Mouse (Mus musculus) C2C12 (cell line): ENCODE measurements around the gene Rasgef1b.

ENCODE experiments used
- CEBPB ChIP-seq: IDR thresholded peaks from one replicate; pipeline ENCODE4 v1.6.1; 2011; ENCODE audit warnings: low read depth, mild to moderate bottlenecking, control low read depth, moderate library complexity
- CTCF ChIP-seq: IDR thresholded peaks from one replicate; pipeline ENCODE4 v1.5.1; 2011; ENCODE audit not compliant: control insufficient read depth, insufficient read depth, insufficient read length
- MAX ChIP-seq: IDR thresholded peaks from one replicate; pipeline ENCODE4 v1.6.1; 2011; ENCODE audit warnings: mild to moderate bottlenecking, control low read depth
- MYOD1 ChIP-seq: IDR thresholded peaks from one replicate; pipeline ENCODE4 v1.6.1; 2011; ENCODE audit warnings: low read depth; ENCODE audit not compliant: control insufficient read depth, insufficient read length
- MYOG ChIP-seq: IDR thresholded peaks from one replicate; pipeline ENCODE4 v1.6.1; 2011; ENCODE audit not compliant: control insufficient read depth, insufficient read length; ENCODE audit errors: extremely low read depth
- USF1 ChIP-seq: IDR thresholded peaks from one replicate; pipeline ENCODE4 v1.6.1; 2011; ENCODE audit warnings: low read depth, mild to moderate bottlenecking, control low read depth, moderate library complexity

DNA sequence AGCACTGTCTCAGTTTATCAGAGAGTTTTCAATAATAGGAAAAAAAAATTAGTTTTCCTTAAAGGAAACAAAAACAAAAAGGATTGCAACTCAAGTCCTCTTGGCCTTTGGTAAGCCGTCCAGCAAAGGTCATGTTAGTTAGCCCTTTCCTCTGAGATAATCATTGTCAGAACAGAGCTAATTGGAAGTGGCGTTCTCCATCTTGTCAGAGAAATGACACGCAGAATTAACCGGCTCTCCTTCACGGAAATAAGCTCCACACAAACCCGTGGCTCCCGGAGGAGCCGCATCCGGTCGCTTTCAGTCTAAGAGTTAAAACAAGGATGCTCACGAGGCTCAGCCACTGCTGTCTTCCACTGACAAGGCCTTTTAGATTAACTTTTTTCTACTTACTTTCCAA lies 217.8 kb downstream of the Rasgef1b start:
- TF ChIP-seq CTCF = no peak
- TF ChIP-seq CEBPB = no peak
- no peak for TF ChIP-seq MAX
- TF ChIP-seq MYOD1 = no peak
- no peak for TF ChIP-seq USF1
- no peak for TF ChIP-seq MYOG
